Mouse (Mus musculus) erythroblast, embryonic 14.5 days (primary cell): Measurements from ENCODE around the gene Wnt10b.

Experiments used
- GATA1 ChIP-seq: IDR thresholded peaks from 2 replicates; pipeline ENCODE4 v1.6.1; 2012; ENCODE audit warnings: low read length, inconsistent platforms, mixed read lengths
- TAL1 ChIP-seq: IDR thresholded peaks from 3 replicates; pipeline ENCODE4 v1.6.1; 2012; ENCODE audit warnings: low read length, inconsistent platforms, mixed read lengths

DNA sequence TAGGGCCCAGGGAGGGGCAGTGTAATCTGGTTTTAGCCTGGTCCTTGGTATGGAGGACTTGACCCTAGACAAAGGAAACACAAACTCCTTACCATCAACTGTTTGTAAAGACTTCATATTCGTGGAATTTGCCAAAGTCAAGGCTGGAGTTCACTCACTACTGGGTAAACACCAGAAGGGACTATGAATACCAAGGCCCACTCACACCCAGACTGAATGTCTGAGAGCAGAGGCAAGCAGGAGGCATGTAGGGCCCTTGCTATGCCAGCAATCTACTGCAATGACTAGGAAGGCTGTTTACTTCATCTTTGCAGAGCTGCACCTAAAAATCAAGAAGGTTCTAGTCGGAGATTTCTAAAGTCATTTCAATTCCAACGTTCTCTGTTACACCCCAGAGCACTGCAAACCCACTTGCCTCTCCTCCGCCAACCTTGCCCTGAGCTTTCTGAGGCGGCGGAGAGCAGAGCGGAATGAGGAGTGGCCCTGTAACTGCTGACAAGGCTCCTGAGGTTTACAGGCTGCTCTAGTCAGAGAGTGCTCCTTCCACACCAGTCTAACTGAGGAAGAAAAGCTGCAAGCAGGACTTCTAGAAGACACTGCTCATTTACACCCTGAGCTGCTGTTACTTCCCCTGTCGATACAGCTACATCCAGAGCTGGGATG is 35.1 kb downstream of the Wnt10b start:
- TF ChIP-seq GATA1 (no peak), TAL1 (no peak)
